Mouse (Mus musculus) small intestine, adult 2 months (tissue): ENCODE results near the gene Arntl. TPM values are rescaled to one million over a fixed set of nuclear protein-coding genes. Genes with fewer than 3 reads are reported as not detected.

ENCODE experiments used
- H3K27ac ChIP-seq: fragments of 200-500 bp; 2 replicates; pipeline ENCODE4 v1.5.1; 2012; ENCODE audit warnings: low read depth, low read length, control low read depth, inconsistent platforms; ENCODE audit not compliant: insufficient read depth
- H3K27me3 ChIP-seq: fragments of 200-500 bp; 2 replicates; pipeline ENCODE4 v1.6.1; 2012; ENCODE audit warnings: mild to moderate bottlenecking, moderate library complexity, low read length, inconsistent platforms; ENCODE audit not compliant: control insufficient read depth, insufficient read depth
- H3K36me3 ChIP-seq: fragments of 200-500 bp; 2 replicates; pipeline ENCODE4 v1.6.1; 2012; ENCODE audit warnings: mild to moderate bottlenecking, low read length, control low read depth, inconsistent platforms; ENCODE audit not compliant: control insufficient read depth, insufficient read depth
- H3K4me1 ChIP-seq: fragments of 200-500 bp; 2 replicates; pipeline ENCODE4 v1.6.1; 2012; ENCODE audit warnings: low read length, inconsistent platforms, mixed read lengths; ENCODE audit not compliant: control insufficient read depth, insufficient read depth, insufficient read length
- H3K4me3 ChIP-seq: fragments of 200-500 bp; 2 replicates; pipeline ENCODE4 v1.5.1; 2012; ENCODE audit warnings: low read depth, mild to moderate bottlenecking, control low read depth, inconsistent platforms, low read length, moderate library complexity
- CTCF ChIP-seq: fragments of 200-500 bp; IDR thresholded peaks from 2 replicates; pipeline ENCODE4 v1.5.1; 2012; ENCODE audit warnings: low read depth, mild to moderate bottlenecking, control low read depth, inconsistent platforms, low read length, moderate library complexity, mixed read lengths; ENCODE audit not compliant: insufficient replicate concordance, insufficient read length; ENCODE audit errors: extremely low read depth
- POLR2A ChIP-seq: fragments of 200-500 bp; IDR thresholded peaks from 2 replicates; pipeline ENCODE4 v1.6.1; 2012; ENCODE audit warnings: low read depth, mild to moderate bottlenecking, control low read depth, inconsistent platforms, low read length, moderate library complexity
- WGBS: fragments of 180-500 bp; shearing (Covaris S2); methylation state at CpG from one replicate; pipeline ENCODE4 v1.1.7; 2018; 5-methylcytosine and 5-hydroxymethylcytosine counted together
- polyA plus RNA-seq: library from polyadenylated mRNA; depleted of rRNA; stranded (reverse); fragments of >200 nt; gene quantifications from 2 replicates; pipeline ENCODE4 v1.2.3, GENCODE M21; 2012

Arntl gene
- polyA plus RNA-seq, 1 experiment = 11.0 TPM

GRCm38 (mm10) chr7:113208388-113208753 is 1.1 kb downstream of the Arntl start:
- peaks cover 15% of the 10 kb centered on the region for H3K4me1 ChIP-seq
- TF ChIP-seq CTCF = no peak
- TF ChIP-seq POLR2A = no peak
- peak overlapping the region; percentile 95 for H3K4me3 ChIP-seq
- 4% methylated on average over 19 of the region's 19 CpGs for WGBS
- no peaks in the 10 kb centered on the region for H3K27me3 ChIP-seq
- no peaks in the 10 kb centered on the region for H3K36me3 ChIP-seq
- no peak overlapping the region for H3K27ac ChIP-seq

- peaks cover 25% of the 10 kb centered on the region for H3K4me1 ChIP-seq
- no peak overlapping the region for H3K4me3 ChIP-seq
- 22% methylated on average over 4 of the region's 4 CpGs for WGBS
- TF ChIP-seq CTCF (no peak), POLR2A (no peak)
- no peaks in the 10 kb centered on the region for H3K27me3 ChIP-seq
- no peaks in the 10 kb centered on the region for H3K36me3 ChIP-seq
- no peak overlapping the region for H3K27ac ChIP-seq
These were observed 3.2 kb downstream of the Arntl start for GRCm38 (mm10) chr7:113210441-113210840.

- no peaks in the 10 kb centered on the region for H3K27me3 ChIP-seq
- TF ChIP-seq POLR2A = no peak
- TF ChIP-seq CTCF = no peak
- H3K4me1 ChIP-seq = peaks cover 27% of the 10 kb centered on the region
- WGBS = 20% methylated on average over 6 of the region's 6 CpGs
- no peak overlapping the region for H3K4me3 ChIP-seq
- peak overlapping the region; percentile 83 for H3K27ac ChIP-seq
- H3K36me3 ChIP-seq = no peaks in the 10 kb centered on the region
These were observed 7.2 kb downstream of the Arntl start for GRCm38 (mm10) chr7:113214245-113215169.

GRCm38 (mm10) chr7:113216152-113216551 is 8.9 kb downstream of the Arntl start:
- 36% methylated on average over 8 of the region's 8 CpGs for WGBS
- H3K27me3 ChIP-seq = no peaks in the 10 kb centered on the region
- TF ChIP-seq CTCF (no peak), POLR2A (no peak)

GRCm38 (mm10) chr7:113219416-113219815 is 12.2 kb downstream of the Arntl start:
- Histone ChIP-seq H3K27ac (no peak overlapping the region), H3K27me3 (no peaks in the 10 kb centered on the region), H3K4me1 (peaks cover 14% of the 10 kb centered on the region), H3K36me3 (no peaks in the 10 kb centered on the region), H3K4me3 (no peak overlapping the region)
- WGBS = 78% methylated on average over 13 of the region's 13 CpGs
- TF ChIP-seq POLR2A = no peak
- no peak for TF ChIP-seq CTCF

More at GRCm38 (mm10) chr7:113216152-113216551, 8.9 kb downstream of the Arntl start:
- no peak overlapping the region for H3K27ac ChIP-seq
- no peak overlapping the region for H3K4me3 ChIP-seq
- H3K36me3 ChIP-seq = no peaks in the 10 kb centered on the region
- peaks cover 18% of the 10 kb centered on the region; the same call in 1 of the 2 replicates for H3K4me1 ChIP-seq

DNA sequence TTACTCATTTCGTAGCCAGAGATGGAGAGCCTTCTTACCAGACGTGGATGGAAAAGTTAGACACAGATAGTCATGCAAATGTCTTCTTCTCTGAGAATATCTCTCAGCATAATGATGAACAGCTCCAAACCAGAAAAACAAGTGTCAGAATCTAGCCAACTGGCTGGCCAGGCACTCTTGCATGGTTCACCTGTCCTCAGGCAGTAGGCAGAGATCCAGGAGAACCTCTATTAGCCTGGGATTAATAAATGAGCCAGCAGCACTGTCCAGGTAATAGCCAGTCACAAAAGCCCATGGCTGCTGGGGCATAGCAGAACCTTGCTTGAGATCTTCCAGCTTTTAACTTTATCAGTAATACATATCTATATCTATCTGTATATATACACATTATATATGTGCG is 12.6 kb downstream of the Arntl start:
- TF ChIP-seq POLR2A (no peak), CTCF (no peak)
- H3K27me3 ChIP-seq = no peaks in the 10 kb centered on the region
- H3K36me3 ChIP-seq = no peaks in the 10 kb centered on the region
- H3K4me1 ChIP-seq = peaks cover 12% of the 10 kb centered on the region
- H3K27ac ChIP-seq = no peak overlapping the region
- no peak overlapping the region for H3K4me3 ChIP-seq
- 89% methylated on average over 3 of the region's 3 CpGs for whole genome bisulfite sequencing

DNA sequence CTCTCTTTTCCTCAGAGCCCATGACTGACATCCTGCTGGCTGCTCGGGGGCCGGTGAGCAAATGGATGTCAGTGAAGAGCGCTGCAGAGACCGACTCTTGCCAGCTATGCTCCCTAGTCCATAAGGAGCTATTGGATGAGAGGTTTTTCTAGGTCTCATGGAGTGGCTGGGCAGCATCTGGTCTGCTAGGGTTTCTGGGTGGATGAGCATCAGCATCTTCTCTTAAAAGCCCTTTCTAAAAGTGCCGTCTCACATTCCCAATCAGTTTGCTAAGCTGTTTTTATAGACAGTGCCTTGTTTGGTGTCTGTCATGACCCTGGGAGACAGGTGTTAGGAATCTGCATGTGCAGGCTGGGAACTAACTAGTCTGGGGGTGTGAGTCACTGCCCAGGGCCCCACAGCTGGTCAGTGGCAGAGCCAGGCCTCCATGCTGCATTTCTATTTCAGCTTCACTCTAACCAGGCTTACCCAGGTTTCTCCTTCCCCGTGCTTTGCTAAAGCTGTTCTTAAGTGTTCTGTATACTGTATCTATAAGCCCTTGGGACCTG is 13.5 kb downstream of the Arntl start:
- H3K4me3 ChIP-seq = no peak overlapping the region
- no peaks in the 10 kb centered on the region for H3K36me3 ChIP-seq
- no peak overlapping the region for H3K27ac ChIP-seq
- WGBS = 86% methylated on average over 6 of the region's 6 CpGs
- TF ChIP-seq CTCF = no peak
- no peak for TF ChIP-seq POLR2A
- peaks cover 12% of the 10 kb centered on the region for H3K4me1 ChIP-seq
- no peaks in the 10 kb centered on the region for H3K27me3 ChIP-seq
